Mouse (Mus musculus): ENCODE measurements at regions not wholly inside any gene's neighbourhood (a gene's known extent, or its start where the extent isn't known, plus 50 kb on each side); places are given as distances from the start of the nearest gene placed in this dataset.

DNA sequence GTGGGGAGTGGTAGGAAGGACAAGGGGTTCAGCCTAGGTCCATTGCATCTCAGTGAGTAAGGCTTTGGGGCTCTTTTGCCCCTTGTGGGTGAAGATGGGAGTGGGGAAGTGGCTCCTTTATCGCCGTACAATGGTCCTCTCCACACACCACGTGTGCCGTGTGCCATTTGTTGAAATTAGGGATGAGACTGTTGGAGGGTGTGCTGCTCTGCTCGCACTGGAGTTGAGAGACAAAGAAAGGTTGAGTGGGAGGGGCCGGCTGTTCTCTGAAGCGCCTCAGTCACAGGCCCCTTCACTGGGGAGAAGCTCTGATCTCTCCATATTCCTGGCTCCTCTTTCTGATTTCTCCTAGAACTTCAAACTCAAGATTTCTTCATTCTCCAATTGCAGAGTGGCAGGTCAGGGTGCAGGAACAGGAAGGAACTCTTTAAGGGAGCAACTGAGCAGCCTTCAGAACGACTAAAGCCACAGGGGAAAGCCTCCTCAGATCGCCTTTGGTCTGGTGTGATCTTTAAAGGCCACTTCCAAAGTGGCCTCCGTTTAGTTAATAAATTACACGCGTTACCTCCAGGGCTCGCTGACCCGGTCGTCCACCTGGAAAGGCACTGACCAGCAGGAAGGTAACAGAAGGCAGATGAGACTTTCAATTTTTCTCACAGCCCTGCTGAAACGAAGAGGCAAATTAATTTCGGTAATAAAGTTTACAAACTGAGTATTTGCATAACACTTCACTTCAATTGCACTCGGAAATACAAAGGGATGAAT is 180.1 kb downstream of the Cdh26 start:
- Histone ChIP-seq H3K9ac (no peak overlapping the region), H3K4me1 (replicated peaks; ENCODE audit: control insufficient read depth, insufficient read depth, low read length) (no peaks in the 10 kb centered on the region), H3K4me2 (replicated peaks) (no peak overlapping the region), H3K9me3 (ENCODE audit: control insufficient read depth, low read length) (no peaks in the 10 kb centered on the region), H3K27me3 (ENCODE audit: control insufficient read depth, insufficient read depth, low read length) (no peaks in the 10 kb centered on the region), H3K36me3 (replicated peaks; ENCODE audit: control insufficient read depth, insufficient read depth) (no peaks in the 10 kb centered on the region), H3K27ac (no peak overlapping the region), H3K4me3 (replicated peaks; ENCODE audit: low read length) (no peak overlapping the region)
- ATAC-seq (ENCODE audit: low FRiP score): no peak
- DNase-seq (ENCODE audit: low spot score): no peak
- WGBS: 50% methylated on average over 18 of the region's 18 CpGs

DNA sequence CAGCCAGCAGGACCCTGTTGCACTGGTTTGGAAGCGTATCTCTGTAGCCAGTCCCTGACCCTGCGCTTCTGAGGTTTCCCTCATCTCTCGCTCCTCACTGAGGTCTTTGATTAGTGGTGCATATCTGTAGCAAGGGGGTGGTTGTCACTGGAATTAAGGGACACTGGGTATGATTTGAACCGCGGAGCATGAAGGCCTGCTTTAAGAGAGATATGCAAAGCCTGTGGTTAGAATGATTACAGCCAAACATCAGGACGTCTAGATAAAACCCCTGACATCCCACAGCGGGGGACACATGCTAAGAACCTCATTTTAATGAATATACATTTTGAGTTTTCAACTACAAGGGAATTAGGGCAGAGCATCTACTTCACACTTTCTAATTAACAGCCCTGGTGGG is 184.4 kb downstream of the Cdh26 start:
- no peak overlapping the region for H3K27ac ChIP-seq
- no peak overlapping the region for H3K4me3 ChIP-seq (replicated peaks; ENCODE audit: low read length)
- WGBS: 44% methylated on average over 7 of the region's 7 CpGs
- H3K27me3 ChIP-seq (ENCODE audit: control insufficient read depth, insufficient read depth, low read length): no peaks in the 10 kb centered on the region
- no peak for ATAC-seq (ENCODE audit: low FRiP score)
- no peak overlapping the region for H3K9ac ChIP-seq
- 0 out of 2 replicates have a peak, but pooled peaks cover 2% of the 10 kb centered on the region for H3K4me1 ChIP-seq (replicated peaks; ENCODE audit: control insufficient read depth, insufficient read depth, low read length)
- DNase-seq (ENCODE audit: low spot score): no peak
- H3K36me3 ChIP-seq (replicated peaks; ENCODE audit: control insufficient read depth, insufficient read depth): no peaks in the 10 kb centered on the region
- no peaks in the 10 kb centered on the region for H3K9me3 ChIP-seq (ENCODE audit: control insufficient read depth, low read length)
- no peak overlapping the region for H3K4me2 ChIP-seq (replicated peaks)

DNA sequence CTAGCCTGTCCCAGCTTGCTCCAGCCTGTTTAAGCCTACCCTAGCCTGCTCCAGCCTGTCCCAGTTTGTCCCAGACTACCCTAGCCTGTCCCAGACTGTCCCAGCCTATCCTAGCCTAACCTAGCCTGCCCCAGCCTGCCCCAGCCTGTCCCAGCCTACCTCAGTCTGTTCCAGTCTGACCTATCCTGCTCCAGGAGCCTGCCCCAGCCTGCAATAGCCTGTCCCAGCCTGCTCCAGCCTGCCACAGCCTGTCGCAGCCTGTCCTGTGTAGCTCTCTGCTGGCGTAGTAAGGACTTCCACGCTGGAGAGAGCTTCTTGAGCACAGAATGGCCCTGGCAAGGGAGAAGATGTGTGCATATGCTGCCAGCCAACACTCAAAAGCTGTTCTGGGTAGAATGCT is 192.5 kb downstream of the Cdh26 start:
- Histone ChIP-seq H3K9me3 (ENCODE audit: control insufficient read depth, low read length) (no peaks in the 10 kb centered on the region), H3K4me1 (replicated peaks; ENCODE audit: control insufficient read depth, insufficient read depth, low read length) (no peaks in the 10 kb centered on the region), H3K4me2 (replicated peaks) (no peak overlapping the region), H3K36me3 (replicated peaks; ENCODE audit: control insufficient read depth, insufficient read depth) (no peaks in the 10 kb centered on the region), H3K27ac (no peak overlapping the region), H3K27me3 (ENCODE audit: control insufficient read depth, insufficient read depth, low read length) (no peaks in the 10 kb centered on the region), H3K9ac (no peak overlapping the region), H3K4me3 (replicated peaks; ENCODE audit: low read length) (no peak overlapping the region)
- ATAC-seq (ENCODE audit: low FRiP score): no peak
- WGBS: 58% methylated on average over 3 of the region's 3 CpGs
- no peak for DNase-seq (ENCODE audit: low spot score)

DNA sequence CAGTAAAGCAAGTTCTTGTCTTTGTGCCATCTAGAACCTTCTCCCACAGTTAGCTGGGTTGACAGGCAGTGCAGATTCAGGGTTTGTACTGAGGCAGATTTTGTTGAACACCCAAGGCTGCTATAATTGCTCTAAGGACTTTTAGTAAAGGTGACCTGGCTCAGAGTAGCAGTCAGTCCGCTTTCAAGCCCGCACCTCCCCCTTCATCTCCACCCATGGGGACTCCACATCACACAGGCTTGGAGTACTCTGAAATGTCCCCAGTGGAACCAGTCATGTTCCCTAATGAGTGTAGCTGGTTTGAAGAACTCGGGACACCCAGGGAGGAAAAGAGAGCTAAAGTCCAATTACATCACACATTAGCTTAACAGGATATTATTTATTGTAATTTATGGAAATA is 194.1 kb downstream of the Cdh26 start:
- H3K4me1 ChIP-seq (replicated peaks; ENCODE audit: control insufficient read depth, insufficient read depth, low read length): no peaks in the 10 kb centered on the region
- no peak overlapping the region for H3K9ac ChIP-seq
- no peaks in the 10 kb centered on the region for H3K27me3 ChIP-seq (ENCODE audit: control insufficient read depth, insufficient read depth, low read length)
- no peak overlapping the region for H3K4me3 ChIP-seq (replicated peaks; ENCODE audit: low read length)
- H3K36me3 ChIP-seq (replicated peaks; ENCODE audit: control insufficient read depth, insufficient read depth): no peaks in the 10 kb centered on the region
- no peak overlapping the region for H3K27ac ChIP-seq
- DNase-seq (ENCODE audit: low spot score) (no peak), ATAC-seq (ENCODE audit: low FRiP score) (no peak)
- WGBS: 59% methylated on average over 3 of the region's 3 CpGs
- H3K9me3 ChIP-seq (ENCODE audit: control insufficient read depth, low read length): no peaks in the 10 kb centered on the region
- H3K4me2 ChIP-seq (replicated peaks): no peak overlapping the region

DNA sequence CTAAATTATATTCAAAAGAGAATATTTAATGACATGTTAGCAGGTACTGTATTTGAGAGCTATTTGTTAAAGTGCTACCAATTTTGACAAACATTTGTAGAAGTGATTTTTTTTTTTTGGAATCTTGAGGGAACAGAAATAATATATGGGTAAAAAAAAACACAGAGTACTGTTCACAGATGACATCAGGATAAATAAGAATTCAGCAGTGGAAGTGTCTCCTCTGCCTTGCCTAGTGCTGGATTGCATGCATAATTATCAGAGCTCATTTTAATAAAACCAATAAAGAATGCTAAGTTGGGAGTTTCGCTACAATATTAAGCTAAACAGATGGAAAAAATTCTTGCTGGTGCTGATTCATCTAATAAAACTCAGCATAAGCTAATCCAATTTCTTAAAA is 194.6 kb downstream of the Cdh26 start:
- H3K4me2 ChIP-seq (replicated peaks): no peak overlapping the region
- no peaks in the 10 kb centered on the region for H3K27me3 ChIP-seq (ENCODE audit: control insufficient read depth, insufficient read depth, low read length)
- no peaks in the 10 kb centered on the region for H3K9me3 ChIP-seq (ENCODE audit: control insufficient read depth, low read length)
- H3K36me3 ChIP-seq (replicated peaks; ENCODE audit: control insufficient read depth, insufficient read depth): no peaks in the 10 kb centered on the region
- no peak overlapping the region for H3K4me3 ChIP-seq (replicated peaks; ENCODE audit: low read length)
- no peak overlapping the region for H3K27ac ChIP-seq
- no peaks in the 10 kb centered on the region for H3K4me1 ChIP-seq (replicated peaks; ENCODE audit: control insufficient read depth, insufficient read depth, low read length)
- 71% methylated on average over 1 of the region's 1 CpGs for WGBS
- ATAC-seq (ENCODE audit: low FRiP score): no peak
- no peak overlapping the region for H3K9ac ChIP-seq
- DNase-seq (ENCODE audit: low spot score): no peak

DNA sequence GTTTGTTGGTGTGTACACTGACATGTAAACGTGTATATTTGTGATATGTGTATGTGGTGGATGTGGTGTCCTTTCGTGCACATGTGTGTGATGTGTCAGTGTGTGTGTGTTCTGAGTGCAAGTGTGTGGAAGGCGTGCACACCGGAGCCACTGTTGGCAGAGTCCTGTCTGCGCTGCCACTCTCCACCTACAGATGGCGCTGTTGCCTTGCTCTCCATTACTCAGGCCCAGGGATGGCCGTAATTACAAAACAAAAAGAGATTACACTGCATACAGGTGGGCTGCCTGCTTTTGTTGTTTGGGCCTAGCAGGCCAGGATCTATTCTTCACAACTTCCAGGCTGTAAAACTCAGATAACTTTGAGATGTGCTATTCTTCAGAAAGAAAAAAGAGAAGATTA is 199.4 kb downstream of the Cdh26 start:
- 16% methylated on average over 7 of the region's 7 CpGs for WGBS
- Histone ChIP-seq H3K27me3 (ENCODE audit: control insufficient read depth, insufficient read depth, low read length) (no peaks in the 10 kb centered on the region), H3K4me1 (replicated peaks; ENCODE audit: control insufficient read depth, insufficient read depth, low read length) (no peaks in the 10 kb centered on the region; the same call in 1 of the 2 replicates), H3K4me2 (replicated peaks) (no peak overlapping the region), H3K36me3 (replicated peaks; ENCODE audit: control insufficient read depth, insufficient read depth) (no peaks in the 10 kb centered on the region), H3K9ac (no peak overlapping the region), H3K27ac (no peak overlapping the region), H3K9me3 (ENCODE audit: control insufficient read depth, low read length) (no peaks in the 10 kb centered on the region), H3K4me3 (replicated peaks; ENCODE audit: low read length) (no peak overlapping the region)
- ATAC-seq (ENCODE audit: low FRiP score) (0 out of 2 replicates have a peak, but pooled peaks have one; percentile 23), DNase-seq (ENCODE audit: low spot score) (peak; percentile 79)

DNA sequence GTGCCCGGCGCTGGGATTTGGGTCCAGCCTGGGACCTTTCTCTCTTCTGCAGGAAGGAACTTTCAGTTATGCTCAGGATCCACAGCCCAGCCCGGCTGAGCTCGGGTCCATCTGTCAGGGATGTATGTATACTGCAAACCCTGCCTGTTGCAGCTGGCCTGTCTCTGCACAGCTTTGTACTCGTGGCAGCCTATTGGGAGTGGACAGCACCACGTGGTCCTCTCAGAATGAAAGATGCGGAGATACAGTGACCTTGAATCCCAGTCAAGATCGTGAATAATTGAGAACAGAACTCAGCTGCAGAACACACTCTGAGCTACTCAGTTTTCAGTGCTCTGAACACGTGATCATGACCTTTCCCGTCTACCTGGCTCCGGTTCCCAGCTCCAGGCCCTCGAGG is 200.2 kb downstream of the Cdh26 start:
- no peak overlapping the region for H3K4me2 ChIP-seq (replicated peaks)
- H3K27me3 ChIP-seq (ENCODE audit: control insufficient read depth, insufficient read depth, low read length): no peaks in the 10 kb centered on the region
- H3K4me3 ChIP-seq (replicated peaks; ENCODE audit: low read length): no peak overlapping the region
- DNase-seq (ENCODE audit: low spot score): no peak
- H3K27ac ChIP-seq: no peak overlapping the region
- no peaks in the 10 kb centered on the region; the same call in 1 of the 2 replicates for H3K4me1 ChIP-seq (replicated peaks; ENCODE audit: control insufficient read depth, insufficient read depth, low read length)
- H3K9me3 ChIP-seq (ENCODE audit: control insufficient read depth, low read length): no peaks in the 10 kb centered on the region
- ATAC-seq (ENCODE audit: low FRiP score): no peak
- no peaks in the 10 kb centered on the region for H3K36me3 ChIP-seq (replicated peaks; ENCODE audit: control insufficient read depth, insufficient read depth)
- H3K9ac ChIP-seq: no peak overlapping the region
- 84% methylated on average over 12 of the region's 12 CpGs for WGBS

DNA sequence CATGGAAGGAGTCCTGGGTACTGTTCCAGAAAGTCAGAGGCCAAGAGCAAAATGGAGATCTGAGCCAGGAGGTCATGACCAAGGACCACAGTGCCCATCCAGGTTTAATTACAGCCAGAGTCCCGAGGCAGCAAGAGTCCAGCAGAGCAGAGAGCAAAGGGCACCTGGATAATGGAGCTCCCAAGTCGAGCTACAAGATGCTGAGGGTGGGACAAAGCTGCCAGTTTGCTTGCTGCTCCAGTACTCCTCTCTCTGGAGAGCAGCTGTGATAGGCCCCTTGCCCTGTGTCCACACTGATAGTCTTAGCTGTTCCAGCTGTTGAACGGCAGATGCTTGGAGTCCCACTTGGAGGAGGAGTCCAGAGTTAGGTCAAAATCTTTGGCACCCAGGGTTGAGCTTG is 201.0 kb downstream of the Cdh26 start:
- DNase-seq (ENCODE audit: low spot score) (no peak), ATAC-seq (ENCODE audit: low FRiP score) (no peak)
- no peak overlapping the region for H3K9ac ChIP-seq
- no peak overlapping the region for H3K4me3 ChIP-seq (replicated peaks; ENCODE audit: low read length)
- H3K4me1 ChIP-seq (replicated peaks; ENCODE audit: control insufficient read depth, insufficient read depth, low read length): no peaks in the 10 kb centered on the region; the same call in 1 of the 2 replicates
- 55% methylated on average over 3 of the region's 3 CpGs for WGBS
- H3K9me3 ChIP-seq (ENCODE audit: control insufficient read depth, low read length): no peaks in the 10 kb centered on the region
- H3K36me3 ChIP-seq (replicated peaks; ENCODE audit: control insufficient read depth, insufficient read depth): no peaks in the 10 kb centered on the region
- H3K27me3 ChIP-seq (ENCODE audit: control insufficient read depth, insufficient read depth, low read length): no peaks in the 10 kb centered on the region
- no peak overlapping the region for H3K27ac ChIP-seq
- H3K4me2 ChIP-seq (replicated peaks): no peak overlapping the region

DNA sequence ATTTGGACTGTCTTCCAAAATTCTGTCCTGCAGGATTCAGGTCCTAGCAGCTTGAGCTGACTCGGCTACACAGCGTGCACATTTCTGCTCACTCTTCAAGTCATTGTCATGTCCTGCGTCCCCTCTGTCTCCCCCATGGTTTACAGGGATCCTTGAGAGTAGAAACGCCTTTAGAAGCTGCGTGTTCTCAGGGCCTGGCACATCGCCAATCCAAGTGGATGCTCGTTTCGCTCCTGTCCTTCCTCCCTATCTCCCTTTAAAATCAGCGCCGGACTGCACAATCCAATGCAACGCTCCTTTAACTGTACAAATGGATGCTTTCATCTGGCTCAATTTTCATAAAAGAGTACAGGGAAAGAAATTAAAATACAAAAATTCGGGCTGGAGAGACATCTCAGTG is 201.6 kb downstream of the Cdh26 start:
- Histone ChIP-seq H3K36me3 (replicated peaks; ENCODE audit: control insufficient read depth, insufficient read depth) (no peaks in the 10 kb centered on the region), H3K4me3 (replicated peaks; ENCODE audit: low read length) (no peak overlapping the region), H3K27ac (no peak overlapping the region), H3K27me3 (ENCODE audit: control insufficient read depth, insufficient read depth, low read length) (no peaks in the 10 kb centered on the region), H3K4me2 (replicated peaks) (no peak overlapping the region), H3K9me3 (ENCODE audit: control insufficient read depth, low read length) (no peaks in the 10 kb centered on the region), H3K9ac (no peak overlapping the region), H3K4me1 (replicated peaks; ENCODE audit: control insufficient read depth, insufficient read depth, low read length) (no peaks in the 10 kb centered on the region; the same call in 1 of the 2 replicates)
- WGBS: 66% methylated on average over 12 of the region's 12 CpGs
- DNase-seq (ENCODE audit: low spot score) (no peak), ATAC-seq (ENCODE audit: low FRiP score) (no peak)

Data from hindbrain, embryonic 14.5 days (tissue).